Mouse (Mus musculus) brown adipose tissue, adult 24 weeks (tissue): ENCODE results near the gene Gm20388. TPM values are rescaled to one million over a fixed set of nuclear protein-coding genes. Genes with fewer than 3 reads are reported as not detected.

Experiments used
- H3K27ac ChIP-seq: fragments of 200-500 bp; replicated peaks from 2 replicates; pipeline ENCODE4 v1.5.1; 2012; ENCODE audit warnings: low read depth, mild to moderate bottlenecking, low read length
- H3K4me1 ChIP-seq: fragments of 200-500 bp; 2 replicates; pipeline ENCODE4 v1.6.1; 2012; ENCODE audit warnings: low read length, mixed read lengths; ENCODE audit not compliant: control insufficient read depth, insufficient read depth, insufficient read length
- H3K4me3 ChIP-seq: fragments of 200-500 bp; 2 replicates; pipeline ENCODE4 v1.5.1; 2012; ENCODE audit warnings: low read depth, mild to moderate bottlenecking, low read length, moderate library complexity; ENCODE audit not compliant: insufficient read depth
- polyA plus RNA-seq: library from polyadenylated mRNA; stranded (reverse); fragments of >200 nt; gene quantifications from 2 replicates; pipeline ENCODE4 v1.2.4, GENCODE M21; 2012; ENCODE audit not compliant: missing spikeins, insufficient read depth, insufficient read length

Gm20388 gene
- polyA plus RNA-seq, 1 experiment: 44.7 TPM

DNA sequence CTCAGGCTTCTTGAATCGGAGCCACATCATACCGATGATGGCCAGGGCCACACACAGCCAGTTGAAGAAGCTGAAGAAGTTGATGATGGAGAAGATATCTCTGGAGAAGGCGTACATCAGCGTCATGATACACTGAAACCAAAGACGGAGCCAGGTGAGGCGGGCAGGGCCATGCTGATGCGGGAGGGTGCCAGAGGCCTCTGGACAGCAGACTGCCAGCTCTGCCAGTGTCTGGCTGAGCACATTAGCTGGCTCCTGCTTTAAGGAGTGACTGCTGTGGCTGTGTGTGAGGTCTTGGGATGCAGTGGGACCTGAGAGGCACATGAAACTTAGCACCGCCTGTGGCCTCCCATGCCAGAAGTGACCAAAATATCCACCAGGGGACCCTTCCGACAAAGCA is 1974.4 kb downstream of the Gm20388 start:
- Histone ChIP-seq H3K27ac (no peak overlapping the region), H3K4me1 (no peaks in the 10 kb centered on the region), H3K4me3 (no peak overlapping the region)

DNA sequence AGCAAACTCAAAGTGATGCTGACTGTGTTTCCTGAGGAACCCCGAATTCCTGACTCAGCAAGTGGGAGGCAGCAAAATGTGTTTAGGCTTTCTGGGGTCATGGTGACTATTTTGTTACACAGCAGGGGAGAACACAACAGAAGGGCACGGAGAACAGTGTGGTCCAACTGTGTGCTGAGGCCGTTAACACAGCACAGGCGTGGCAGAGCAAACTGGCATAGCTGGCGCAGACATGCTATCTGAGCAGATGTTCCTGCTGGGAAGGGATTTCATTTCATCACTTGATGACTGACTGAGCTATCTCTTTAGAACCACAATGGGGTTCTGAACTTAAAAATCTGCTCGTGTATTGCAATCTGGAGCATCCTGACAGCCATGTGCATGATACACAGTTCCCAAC is 1974.8 kb downstream of the Gm20388 start:
- Histone ChIP-seq H3K4me1 (no peaks in the 10 kb centered on the region), H3K27ac (no peak overlapping the region), H3K4me3 (no peak overlapping the region)

DNA sequence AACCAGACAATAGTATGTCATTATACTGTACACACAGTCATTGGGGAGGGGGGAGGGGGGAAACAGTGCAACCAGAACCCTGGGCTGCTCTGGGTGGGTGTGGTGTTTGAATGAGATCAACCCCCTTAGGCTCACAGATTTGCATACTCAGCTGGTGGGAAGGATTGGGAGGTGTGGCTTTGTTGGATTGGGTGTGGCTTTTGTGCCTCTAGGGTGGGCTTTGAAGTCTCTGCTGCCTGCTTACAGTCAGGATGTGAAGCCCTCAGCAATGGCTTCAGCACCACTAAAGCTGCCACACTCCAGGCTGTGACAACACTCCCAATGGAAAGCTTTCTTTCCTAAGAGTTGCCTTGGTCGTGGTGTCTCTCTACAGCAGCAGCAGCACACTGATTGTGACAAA is 1976.9 kb downstream of the Gm20388 start:
- Histone ChIP-seq H3K4me3 (no peak overlapping the region), H3K27ac (no peak overlapping the region), H3K4me1 (no peaks in the 10 kb centered on the region)

DNA sequence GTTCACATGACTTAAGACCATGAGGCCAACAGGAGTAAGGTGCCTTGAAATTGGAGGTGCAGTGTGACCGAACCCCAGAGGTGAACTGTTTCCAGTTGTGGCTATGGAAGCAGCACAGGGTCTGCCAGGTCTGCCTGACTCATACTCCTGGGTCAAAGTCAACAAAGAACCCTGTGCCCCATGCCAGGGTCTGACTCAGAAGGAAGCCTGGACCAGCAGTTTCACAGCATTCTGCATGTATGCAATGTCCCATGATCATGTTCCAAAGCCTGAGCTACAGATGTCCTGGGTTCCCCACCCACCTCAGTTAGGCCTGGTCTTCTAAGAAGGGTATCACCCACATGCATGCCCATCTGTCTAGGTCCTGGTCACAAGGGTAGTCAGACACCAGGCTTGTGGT is 1978.7 kb downstream of the Gm20388 start:
- Histone ChIP-seq H3K27ac (no peak overlapping the region), H3K4me1 (no peaks in the 10 kb centered on the region), H3K4me3 (no peak overlapping the region)

DNA sequence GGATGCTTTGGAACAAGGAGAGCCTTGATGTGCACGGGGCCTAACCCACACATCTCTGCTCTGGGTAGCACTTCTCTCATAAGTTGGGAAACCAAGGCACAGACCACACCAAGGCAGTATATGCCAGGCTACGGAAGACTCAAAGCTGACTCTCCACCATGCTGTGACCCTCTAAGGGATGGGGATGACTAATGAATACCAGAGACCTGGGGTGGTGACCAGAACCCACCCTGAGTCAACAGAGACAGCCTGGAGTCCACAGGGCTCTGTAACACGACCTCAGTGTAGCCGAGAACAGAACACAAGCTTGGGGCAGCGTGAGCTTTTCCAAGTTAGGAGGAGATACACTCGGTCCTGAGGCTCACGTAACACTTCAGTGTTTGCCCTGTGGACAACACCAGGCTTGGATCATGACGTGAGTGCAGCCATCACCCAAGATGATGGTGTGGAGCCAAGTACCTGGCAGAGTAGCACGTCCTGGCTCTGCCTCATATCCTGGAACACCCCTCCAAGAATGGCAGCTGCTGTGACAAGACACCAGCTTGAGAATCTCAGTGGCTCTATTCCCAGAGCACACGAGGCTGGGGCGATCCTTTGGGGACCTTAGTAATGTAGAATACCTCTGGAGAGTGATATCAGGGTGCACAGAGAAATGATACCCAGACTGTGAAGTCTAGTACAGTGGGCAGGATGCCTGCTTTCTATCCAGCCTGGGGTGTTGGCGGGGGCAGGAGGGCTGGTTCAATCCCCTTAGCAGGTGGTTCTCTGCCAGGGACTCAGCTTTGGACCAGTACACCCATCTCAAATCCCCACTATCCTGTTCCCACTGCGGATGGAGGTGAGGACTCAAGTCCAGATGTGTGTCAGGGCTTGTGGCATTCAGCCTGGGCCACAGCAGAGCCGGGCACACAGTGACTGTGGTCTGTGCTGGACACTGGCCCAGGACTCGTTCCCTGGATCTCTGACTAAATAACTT is 1979.5 kb downstream of the Gm20388 start:
- Histone ChIP-seq H3K4me3 (no peak overlapping the region), H3K27ac (no peak overlapping the region), H3K4me1 (no peaks in the 10 kb centered on the region)

DNA sequence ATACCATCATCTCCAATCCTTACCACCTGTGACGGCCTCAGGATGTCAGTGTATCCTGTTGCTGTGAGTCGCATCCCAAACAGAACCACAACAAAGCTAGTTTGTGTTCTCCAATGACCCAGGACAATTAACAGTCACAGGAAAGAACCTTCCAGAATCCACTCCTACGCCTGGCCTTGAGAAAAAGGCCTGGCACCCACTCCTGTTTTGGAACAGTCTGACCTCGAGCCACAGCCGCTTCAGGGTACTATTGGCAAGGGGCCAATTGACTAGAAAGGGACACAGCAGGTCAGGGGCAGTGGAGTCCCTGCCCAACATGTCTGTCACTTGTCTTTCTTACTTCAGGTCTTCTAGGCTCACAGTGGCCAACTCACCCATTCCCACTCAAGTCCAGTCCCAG is 1982.2 kb downstream of the Gm20388 start:
- H3K4me3 ChIP-seq: no peak overlapping the region
- peaks cover 4% of the 10 kb centered on the region; the same call in 1 of the 2 replicates for H3K4me1 ChIP-seq
- no peak overlapping the region for H3K27ac ChIP-seq

DNA sequence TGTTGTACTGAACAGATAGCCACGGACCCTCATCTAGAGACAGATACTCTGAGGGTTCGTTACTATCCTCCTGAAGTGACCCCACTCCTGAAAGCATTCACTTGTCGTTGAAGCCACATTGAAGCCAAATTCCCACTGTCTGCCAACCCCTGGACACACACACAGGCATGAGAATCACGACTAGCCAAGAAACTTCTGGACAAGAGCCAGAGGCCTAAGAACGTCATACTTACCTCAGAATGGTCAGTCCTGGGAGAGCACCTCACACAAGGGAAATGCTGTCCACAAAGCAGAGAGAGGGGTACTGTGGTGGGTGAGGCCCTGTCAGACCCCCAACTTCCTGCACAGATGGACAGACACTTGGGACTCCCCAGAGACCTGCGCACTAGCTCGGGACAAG is 1985.3 kb downstream of the Gm20388 start:
- Histone ChIP-seq H3K4me1 (peaks cover 6% of the 10 kb centered on the region; the same call in 1 of the 2 replicates), H3K4me3 (no peak overlapping the region), H3K27ac (no peak overlapping the region)

DNA sequence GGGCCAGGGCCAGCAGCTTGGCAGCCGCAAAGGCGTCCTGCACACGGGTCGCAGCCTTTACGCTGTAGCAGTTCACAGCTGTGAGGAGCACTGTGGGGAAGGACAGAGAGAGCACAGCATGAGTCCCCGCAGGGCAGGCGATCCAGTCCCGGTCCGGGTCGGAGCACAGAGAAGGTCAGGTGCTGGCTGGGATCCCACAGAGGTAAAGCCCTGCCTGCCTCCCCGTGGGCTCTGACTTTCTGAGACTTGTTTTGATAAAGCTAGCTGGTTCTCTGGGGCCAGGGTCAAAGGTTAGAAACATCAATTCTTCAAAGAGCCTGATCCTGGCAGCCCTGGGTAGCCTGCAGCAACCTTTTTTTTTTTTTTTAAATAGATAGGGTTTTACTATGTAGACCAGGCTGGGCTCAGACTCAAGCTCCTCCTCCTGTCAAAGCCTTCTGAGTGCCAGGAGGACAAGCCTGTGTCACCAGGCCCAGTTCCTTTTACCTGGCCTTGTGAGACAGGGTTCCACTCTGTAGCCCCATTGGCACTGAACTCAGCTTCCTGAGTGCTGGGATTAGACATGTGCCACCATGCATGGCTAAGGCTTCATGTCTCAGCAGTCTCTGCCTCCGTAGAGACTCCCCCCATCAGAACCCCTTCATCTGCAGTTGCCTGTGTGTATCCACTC is 1986.0 kb downstream of the Gm20388 start:
- Histone ChIP-seq H3K4me3 (no peak overlapping the region), H3K4me1 (peaks cover 6% of the 10 kb centered on the region; the same call in 1 of the 2 replicates), H3K27ac (no peak overlapping the region)

DNA sequence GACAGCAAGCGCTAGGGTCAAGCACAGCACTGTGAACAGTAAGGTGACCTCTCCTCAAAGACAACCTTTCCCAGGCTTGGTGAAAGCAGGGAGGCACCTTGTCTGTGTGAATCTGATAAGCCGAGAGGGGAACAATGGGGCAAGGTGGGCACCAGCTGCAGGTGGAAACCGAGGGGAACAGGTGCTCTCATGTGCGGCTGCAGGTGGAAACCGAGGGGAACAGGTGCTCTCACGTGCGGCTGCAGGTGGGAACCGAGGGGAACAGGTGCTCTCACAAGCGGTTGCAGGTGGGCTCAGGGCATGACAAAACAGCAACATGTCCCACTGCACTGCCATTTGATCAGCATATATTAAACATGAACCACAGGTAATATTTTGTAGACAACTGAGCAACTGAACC is 1986.6 kb downstream of the Gm20388 start:
- Histone ChIP-seq H3K4me3 (no peak overlapping the region), H3K4me1 (peaks cover 6% of the 10 kb centered on the region; the same call in 1 of the 2 replicates), H3K27ac (no peak overlapping the region)

DNA sequence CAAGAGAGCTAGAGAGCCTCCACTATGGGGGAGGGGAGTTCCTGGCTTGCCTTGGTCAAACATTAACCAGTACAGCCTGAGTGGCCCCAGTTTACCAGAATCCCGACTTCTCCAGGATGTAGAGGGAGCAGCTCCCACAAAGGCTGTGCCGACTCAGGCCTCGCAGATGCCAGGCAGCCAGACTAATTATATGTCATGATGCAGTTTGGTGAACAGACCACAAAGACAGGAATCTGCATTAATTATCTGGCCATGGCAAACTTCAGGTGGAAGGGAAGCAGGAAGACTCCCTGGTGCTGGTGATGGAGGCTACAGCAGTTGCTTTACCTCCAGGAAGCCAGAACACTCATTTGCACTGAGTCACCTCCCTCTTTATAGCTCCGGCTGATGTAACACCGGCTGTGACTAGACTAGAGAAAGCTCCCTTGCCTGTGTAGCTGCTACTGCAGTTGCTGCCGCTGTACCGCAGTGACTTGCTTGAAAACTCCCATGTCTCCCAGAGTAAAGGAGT is 1987.3 kb downstream of the Gm20388 start:
- H3K4me1 ChIP-seq: peaks cover 6% of the 10 kb centered on the region; the same call in 1 of the 2 replicates
- no peak overlapping the region for H3K4me3 ChIP-seq
- H3K27ac ChIP-seq: no peak overlapping the region

DNA sequence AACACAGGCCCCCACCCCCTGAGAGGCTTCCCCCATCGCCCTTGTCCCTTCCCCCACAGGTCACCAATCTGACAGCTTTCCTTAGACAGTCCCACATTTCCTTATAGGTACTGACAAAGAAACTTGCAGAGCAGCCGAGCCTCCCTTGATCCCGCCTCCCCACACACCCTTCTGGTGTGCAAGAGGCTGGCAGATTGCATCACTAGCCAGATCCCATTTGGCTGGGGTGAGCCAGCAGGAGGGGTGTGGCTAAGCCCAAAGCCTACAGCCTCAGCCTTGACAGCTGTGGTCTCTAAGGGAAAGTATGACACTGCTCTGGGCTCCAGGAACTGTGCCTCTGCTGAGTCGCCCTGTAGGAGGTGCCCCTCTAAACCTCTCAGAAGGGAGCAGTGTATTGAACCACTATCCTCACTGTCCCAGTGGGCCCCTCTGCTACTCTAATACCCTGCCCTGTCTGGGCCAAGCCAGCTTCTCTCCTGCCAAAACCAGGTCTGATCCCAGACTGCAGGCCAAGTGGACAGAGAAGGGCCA is 1987.8 kb downstream of the Gm20388 start:
- no peak overlapping the region for H3K4me3 ChIP-seq
- H3K27ac ChIP-seq: no peak overlapping the region
- H3K4me1 ChIP-seq: peaks cover 6% of the 10 kb centered on the region; the same call in 1 of the 2 replicates

DNA sequence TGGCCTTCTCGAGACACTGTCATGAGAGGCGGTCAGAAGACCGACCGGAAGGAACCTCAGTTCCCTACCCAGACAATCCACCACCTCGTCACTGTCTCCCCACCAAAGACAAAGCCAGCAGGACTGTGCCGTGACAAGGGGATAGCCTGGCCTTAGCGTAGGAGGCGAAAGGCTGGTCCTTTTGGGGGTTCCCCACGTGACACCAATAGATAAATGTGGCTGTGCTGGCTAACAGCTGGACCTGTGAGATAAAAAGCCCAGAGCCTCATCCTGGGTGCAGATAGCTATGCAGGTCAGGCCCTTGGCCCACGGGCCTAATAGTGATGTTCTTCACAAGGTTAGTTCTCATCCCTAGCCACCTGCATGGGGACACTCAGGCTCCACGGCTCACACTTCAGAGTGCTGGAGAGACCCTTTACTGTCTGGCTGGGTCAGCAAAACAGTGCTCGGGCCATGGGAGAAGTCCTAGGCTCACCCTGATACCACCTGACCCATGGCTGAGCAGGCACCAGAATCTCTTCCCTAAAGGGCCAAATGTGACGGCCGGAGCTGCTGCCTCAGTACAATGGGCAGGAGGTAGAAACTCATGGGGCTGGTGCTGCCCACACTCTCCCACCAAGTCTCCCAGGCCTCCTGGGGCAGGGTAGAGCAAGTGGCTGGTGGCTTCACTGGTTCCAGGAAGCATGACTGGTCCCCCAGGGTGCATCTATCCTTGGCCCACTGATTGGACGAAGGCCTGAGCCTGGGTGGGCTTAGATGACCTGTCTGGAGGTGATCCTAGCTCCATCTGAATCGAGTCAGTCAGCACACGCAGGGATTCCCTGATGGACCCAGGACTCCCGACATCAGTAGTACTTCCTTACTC is 1988.8 kb downstream of the Gm20388 start:
- no peak overlapping the region for H3K4me3 ChIP-seq
- H3K4me1 ChIP-seq: peaks cover 6% of the 10 kb centered on the region; the same call in 1 of the 2 replicates
- H3K27ac ChIP-seq: no peak overlapping the region

DNA sequence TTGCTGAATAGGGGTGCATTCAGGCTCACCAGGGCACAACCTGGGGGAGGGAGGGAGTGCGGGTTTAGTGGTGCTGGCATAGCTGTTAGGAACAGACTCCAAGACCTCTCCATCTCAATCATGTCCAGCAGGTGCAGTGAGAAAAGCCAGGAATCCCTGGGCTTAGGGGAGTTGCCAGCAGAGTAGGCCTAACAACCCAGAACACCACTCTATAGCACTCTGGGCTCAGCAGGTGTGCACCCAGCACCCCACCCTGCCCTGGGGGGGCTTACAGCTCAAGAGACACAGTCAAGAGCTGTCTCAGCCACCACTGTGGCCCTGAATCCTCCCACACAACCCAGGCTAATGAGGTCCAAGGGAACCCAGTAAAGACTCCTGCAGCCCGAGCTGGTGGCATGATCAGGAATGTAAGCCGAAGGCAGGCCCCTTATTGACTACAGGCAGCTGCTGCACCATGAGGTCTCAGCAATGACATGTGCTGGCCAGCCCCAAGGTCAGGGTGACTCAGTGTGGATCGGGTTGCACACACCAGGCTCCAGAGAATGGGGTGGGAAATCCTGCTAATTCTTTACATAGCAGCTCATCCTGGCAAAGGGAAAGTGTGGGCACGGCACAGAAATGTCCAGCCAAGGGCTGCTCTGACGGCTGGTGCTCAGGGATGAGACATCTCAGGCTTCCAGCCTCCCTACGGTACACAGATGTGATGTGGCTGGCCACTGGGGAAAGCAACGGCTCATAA is 1991.0 kb downstream of the Gm20388 start:
- H3K27ac ChIP-seq: no peak overlapping the region
- peaks cover 2% of the 10 kb centered on the region; the same call in 1 of the 2 replicates for H3K4me1 ChIP-seq
- no peak overlapping the region for H3K4me3 ChIP-seq

DNA sequence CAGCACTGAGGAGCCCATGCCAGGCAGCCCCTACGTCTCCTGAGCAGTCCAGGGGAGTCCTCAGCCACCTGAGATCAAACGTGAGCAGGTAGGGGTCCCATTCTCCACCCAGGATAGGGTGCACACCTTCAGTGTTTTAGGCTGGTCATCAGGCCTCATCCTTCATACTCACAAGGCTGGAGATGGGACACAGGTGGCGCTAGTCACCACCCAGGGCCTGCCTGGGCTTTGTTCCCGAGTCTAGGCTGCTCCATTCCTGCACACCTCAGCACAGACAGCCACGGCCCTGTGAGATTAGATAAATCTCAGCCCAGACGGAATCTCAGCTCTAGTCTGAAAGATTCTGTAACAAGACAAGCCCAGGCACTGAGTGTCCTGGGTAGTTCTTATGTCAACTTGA is 1993.3 kb downstream of the Gm20388 start:
- H3K4me3 ChIP-seq: no peak overlapping the region
- no peak overlapping the region for H3K27ac ChIP-seq
- peaks cover 2% of the 10 kb centered on the region; the same call in 1 of the 2 replicates for H3K4me1 ChIP-seq
